Mouse (Mus musculus) liver, adult 2 months (tissue): Measurements from ENCODE around the gene Psmd2. TPM values are rescaled to one million over a fixed set of nuclear protein-coding genes. Genes with fewer than 3 reads are reported as not detected.

Experiments
- DNase-seq: peaks from one replicate; pipeline ENCODE4 v3.0.0-alpha.2; 2011; ENCODE audit warnings: low read depth, low spot score; ENCODE audit errors: extremely low read depth
- H3K27ac ChIP-seq: fragments of 200-500 bp; replicated peaks from 2 replicates; pipeline ENCODE4 v1.5.1; 2012; ENCODE audit warnings: low read depth, mild to moderate bottlenecking, control low read depth, inconsistent platforms, low read length; ENCODE audit not compliant: insufficient read depth
- H3K27me3 ChIP-seq: fragments of 200-500 bp; 2 replicates; pipeline ENCODE4 v1.6.1; 2012; ENCODE audit warnings: mild to moderate bottlenecking, moderate library complexity, low read length, inconsistent platforms; ENCODE audit not compliant: control insufficient read depth, insufficient read depth
- H3K36me3 ChIP-seq: fragments of 200-500 bp; 2 replicates; pipeline ENCODE4 v1.6.1; 2012; ENCODE audit warnings: low read length, inconsistent platforms; ENCODE audit not compliant: control insufficient read depth, insufficient read depth
- H3K4me1 ChIP-seq: fragments of 200-500 bp; 2 replicates; pipeline ENCODE4 v1.6.1; 2011; ENCODE audit warnings: low read length; ENCODE audit not compliant: control insufficient read depth, insufficient read depth
- H3K4me3 ChIP-seq: fragments of 200-500 bp; 2 replicates; pipeline ENCODE4 v1.5.1; 2011; ENCODE audit warnings: low read depth, mild to moderate bottlenecking, control low read depth, low read length, moderate library complexity; ENCODE audit not compliant: insufficient read depth
- H3K79me2 ChIP-seq: fragments of 200-500 bp; 2 replicates; pipeline ENCODE4 v1.6.1; 2012; ENCODE audit warnings: inconsistent platforms, mild to moderate bottlenecking, low read length, moderate library complexity; ENCODE audit not compliant: control insufficient read depth, insufficient read depth
- H3K9ac ChIP-seq: fragments of 200-500 bp; 2 replicates; pipeline ENCODE4 v1.6.1; 2012; ENCODE audit warnings: low read depth, mild to moderate bottlenecking, control low read depth, inconsistent platforms, low read length
- CTCF ChIP-seq: fragments of 200-500 bp; IDR thresholded peaks from 2 replicates; pipeline ENCODE4 v1.5.1; 2011; ENCODE audit warnings: low read depth, low read length, control low read depth
- POLR2A ChIP-seq: fragments of 200-500 bp; IDR thresholded peaks from 2 replicates; pipeline ENCODE4 v1.6.1; 2011; ENCODE audit warnings: low read length, control low read depth; ENCODE audit not compliant: insufficient read depth; ENCODE audit errors: extremely low read depth
- WGBS: fragments of 180-500 bp; shearing (Covaris S2); methylation state at CpG from one replicate; pipeline ENCODE4 v1.1.7; 2018; 5-methylcytosine and 5-hydroxymethylcytosine counted together
- polyA plus RNA-seq: library from polyadenylated mRNA; depleted of rRNA; stranded (reverse); fragments of >200 nt; gene quantifications from 2 replicates; pipeline ENCODE4 v1.2.3, GENCODE M21; 2012
- total RNA-seq: library from RNA; depleted of rRNA; stranded (reverse); fragments of >200 nt; gene quantifications from 2 replicates; pipeline ENCODE4 v1.2.3, GENCODE M21; 2014

Gene Psmd2
- total and polyA plus RNA-seq, 2 experiments = 85.0 to 138 TPM

DNA sequence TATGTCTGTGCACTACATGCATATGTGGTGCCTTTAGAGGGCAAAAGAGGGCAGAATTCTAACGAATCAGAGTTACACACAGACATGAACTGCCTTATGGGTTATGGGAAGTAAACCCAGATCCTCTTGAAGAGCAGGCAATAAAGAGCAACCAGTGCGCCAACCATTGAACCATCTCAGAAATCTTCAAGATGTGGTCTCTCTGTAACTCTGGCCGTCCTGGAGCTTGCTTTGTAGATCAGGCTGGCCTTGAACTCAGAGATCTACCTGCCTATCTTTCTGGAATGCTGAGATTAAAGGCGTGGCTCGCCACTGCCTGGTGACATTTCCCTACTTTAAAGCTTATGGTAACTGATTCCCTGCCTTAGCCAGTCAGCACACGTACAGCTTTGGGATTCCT is 20.4 kb downstream of the Psmd2 start:
- Histone ChIP-seq H3K79me2 (peaks cover 24% of the 10 kb centered on the region), H3K4me1 (peaks cover 16% of the 10 kb centered on the region), H3K4me3 (no peak overlapping the region), H3K9ac (no peak overlapping the region), H3K27ac (peak overlapping the region; percentile 18; the same call in 1 of the 2 replicates), H3K36me3 (peaks cover 14% of the 10 kb centered on the region), H3K27me3 (no peaks in the 10 kb centered on the region)
- WGBS = 19% methylated on average over 6 of the region's 6 CpGs
- DNase-seq = no peak
- TF ChIP-seq CTCF (no peak), POLR2A (no peak)

DNA sequence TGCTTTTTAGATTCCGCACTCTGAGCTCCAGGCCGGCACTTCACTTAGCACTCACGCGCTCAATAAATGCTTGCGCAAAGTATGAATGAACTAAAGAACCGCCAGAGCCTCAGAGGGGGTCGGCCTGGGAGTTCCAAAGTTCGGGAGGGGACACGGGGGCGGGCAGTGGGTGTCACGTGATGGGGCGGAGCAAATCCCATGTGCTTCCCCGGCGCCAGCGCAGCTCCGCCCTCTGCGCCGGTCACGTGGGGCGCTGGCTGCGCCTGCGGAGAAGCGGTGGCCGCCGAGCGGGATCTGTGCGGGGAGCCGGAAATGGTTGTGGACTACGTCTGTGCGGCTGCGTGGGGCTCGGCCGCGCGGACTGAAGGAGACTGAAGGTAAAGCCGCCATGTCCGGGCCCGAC is 21.0 kb downstream of the Psmd2 start:
- Histone ChIP-seq H3K27me3 (no peaks in the 10 kb centered on the region), H3K4me3 (peak overlapping the region; percentile 81), H3K9ac (peak overlapping the region; percentile 93), H3K79me2 (peaks cover 24% of the 10 kb centered on the region), H3K4me1 (peaks cover 16% of the 10 kb centered on the region), H3K36me3 (peaks cover 20% of the 10 kb centered on the region), H3K27ac (peak overlapping the region; percentile 98)
- peak; percentile 92 for DNase-seq
- under 1% methylated on average over 38 of the region's 38 CpGs for WGBS
- TF ChIP-seq POLR2A (peak; percentile 86), CTCF (no peak)

DNA sequence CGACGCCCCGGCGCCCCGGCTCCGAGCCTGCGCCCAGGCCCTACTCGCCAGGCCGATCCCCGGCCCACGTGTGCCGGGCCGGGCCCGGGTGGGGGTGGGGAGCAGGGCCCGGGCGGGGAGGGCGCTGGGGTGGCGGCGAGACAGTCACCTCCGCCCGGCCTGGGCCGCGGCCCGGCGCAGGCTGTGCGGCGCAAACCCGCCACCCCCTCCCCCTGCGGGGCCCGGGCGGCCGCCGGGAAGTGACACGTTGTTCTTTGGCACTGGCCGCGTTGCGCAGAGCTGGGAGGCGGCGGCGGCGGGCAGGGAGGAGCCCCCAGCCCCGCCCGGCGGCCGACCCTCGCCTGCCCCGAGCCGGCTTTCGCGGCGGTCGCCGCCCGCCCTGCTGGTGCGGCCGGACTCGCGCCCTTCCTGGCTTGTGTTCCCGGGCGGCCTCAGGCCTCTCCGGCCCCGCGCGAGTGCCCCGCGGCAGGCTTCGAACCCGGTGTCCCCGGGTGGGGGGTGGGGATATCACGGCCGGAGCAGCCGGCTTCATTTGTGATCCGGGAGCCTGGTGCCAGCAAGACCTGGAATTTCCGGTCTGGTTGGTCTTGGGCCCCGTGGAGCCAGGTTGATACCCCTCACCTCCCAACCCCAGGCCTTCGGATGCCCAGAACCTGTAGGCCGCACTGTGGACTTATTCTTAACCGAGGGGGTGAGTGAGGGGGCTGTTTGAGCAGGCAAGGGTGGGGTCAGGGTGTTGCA is 21.7 kb downstream of the Psmd2 start:
- Histone ChIP-seq H3K27me3 (no peaks in the 10 kb centered on the region), H3K36me3 (peaks cover 23% of the 10 kb centered on the region), H3K9ac (peak overlapping the region; percentile 93), H3K4me3 (peak overlapping the region; percentile 81), H3K27ac (peak overlapping the region; percentile 98), H3K79me2 (peaks cover 24% of the 10 kb centered on the region), H3K4me1 (peaks cover 20% of the 10 kb centered on the region)
- 1% methylated on average over 47 of the region's 78 CpGs for WGBS
- peak; percentile 49 for DNase-seq
- no peak for TF ChIP-seq CTCF
- TF ChIP-seq POLR2A = no peak

- H3K4me1 ChIP-seq = peaks cover 20% of the 10 kb centered on the region
- H3K27ac ChIP-seq = peak overlapping the region; percentile 98
- peaks cover 28% of the 10 kb centered on the region for H3K36me3 ChIP-seq
- DNase-seq = peak; percentile 94
- TF ChIP-seq POLR2A (0 out of 2 replicates have a peak, but pooled peaks have one; percentile 14), CTCF (no peak)
- no peaks in the 10 kb centered on the region for H3K27me3 ChIP-seq
- peak overlapping the region; percentile 81 for H3K4me3 ChIP-seq
- peak overlapping the region; percentile 93 for H3K9ac ChIP-seq
- 2% methylated on average over 14 of the region's 14 CpGs for WGBS
- H3K79me2 ChIP-seq = peaks cover 24% of the 10 kb centered on the region
Observed at GRCm38 (mm10) chr16:20673706-20674303, 22.4 kb downstream of the Psmd2 start.

GRCm38 (mm10) chr16:20675213-20675612 is 23.8 kb downstream of the Psmd2 start:
- no peak for TF ChIP-seq POLR2A
- no peak overlapping the region; the same call in 1 of the 2 replicates for H3K27ac ChIP-seq
- H3K36me3 ChIP-seq = peaks cover 41% of the 10 kb centered on the region
- no peak overlapping the region for H3K9ac ChIP-seq
- no peaks in the 10 kb centered on the region for H3K27me3 ChIP-seq
- H3K79me2 ChIP-seq = peaks cover 24% of the 10 kb centered on the region
- 50% methylated on average over 6 of the region's 6 CpGs for whole genome bisulfite sequencing
- DNase-seq = no peak
- peaks cover 20% of the 10 kb centered on the region for H3K4me1 ChIP-seq
- no peak overlapping the region for H3K4me3 ChIP-seq

DNA sequence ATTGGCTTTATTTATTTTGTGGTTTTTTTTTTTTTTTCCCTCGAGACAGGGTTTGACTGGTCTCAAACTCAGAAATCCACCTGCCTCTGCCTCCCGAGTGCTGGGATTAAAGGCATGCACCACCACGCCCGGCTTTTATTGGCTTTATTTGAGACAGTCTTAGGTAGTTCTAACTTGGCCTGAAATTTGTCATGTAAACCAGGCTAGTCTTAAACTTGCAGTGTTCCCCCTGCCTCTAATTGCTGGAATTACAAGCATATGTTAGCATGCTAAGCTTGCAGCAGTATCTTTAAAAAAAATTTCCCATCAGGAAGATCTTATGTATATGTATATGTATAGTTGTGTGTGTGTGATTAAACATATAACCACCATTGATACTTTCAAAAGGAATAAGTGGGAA is 25.2 kb downstream of the Psmd2 start:
- 70% methylated on average over 4 of the region's 4 CpGs for WGBS

More for the DNA sequence above, 25.2 kb downstream of the Psmd2 start:
- no peaks in the 10 kb centered on the region for H3K27me3 ChIP-seq
- H3K4me1 ChIP-seq = peaks cover 20% of the 10 kb centered on the region
- peaks cover 56% of the 10 kb centered on the region for H3K36me3 ChIP-seq
- H3K79me2 ChIP-seq = peaks cover 24% of the 10 kb centered on the region
- TF ChIP-seq POLR2A = no peak
- no peak for TF ChIP-seq CTCF
- no peak for DNase-seq
- no peak overlapping the region for H3K9ac ChIP-seq
- no peak overlapping the region for H3K4me3 ChIP-seq
- no peak overlapping the region for H3K27ac ChIP-seq
